Mouse (Mus musculus) lung, postnatal 0 days (tissue): Measurements from ENCODE around the gene Mxd4.

Experiments
- CTCF ChIP-seq: IDR thresholded peaks from 2 replicates; pipeline ENCODE4 v1.5.1; 2016; ENCODE audit warnings: antibody characterized with exemption, mild to moderate bottlenecking
- EP300 ChIP-seq: IDR thresholded peaks from 2 replicates; pipeline ENCODE4 v1.6.1; 2016; ENCODE audit warnings: antibody characterized with exemption, mild to moderate bottlenecking, control low read depth

DNA sequence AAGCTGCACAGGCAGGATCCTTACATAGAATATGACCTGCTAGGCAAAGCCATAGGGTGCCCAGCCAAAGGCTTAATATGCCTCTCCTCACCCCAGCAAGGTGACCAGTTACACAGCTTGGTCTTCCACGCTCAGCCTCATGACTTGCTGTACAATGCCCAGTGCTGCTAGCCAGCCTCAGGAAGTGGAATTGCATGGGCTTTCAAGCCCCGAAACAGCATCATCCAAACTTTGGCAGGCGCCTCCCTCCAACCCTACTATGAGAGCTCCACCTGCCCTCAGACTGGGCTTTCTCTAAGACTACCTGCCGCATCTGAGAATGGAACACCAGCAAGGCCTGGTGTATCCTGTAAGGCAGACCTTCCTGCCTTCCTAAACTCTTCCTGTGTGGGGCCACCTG lies 9.7 kb downstream of the Mxd4 start:
- TF ChIP-seq EP300 (no peak), CTCF (no peak)
